Mouse (Mus musculus): Measurements from ENCODE around the gene Epha6.
A peak's percentile ranks its signal among the peaks of the same experiment; 100 is the strongest.

The Epha6 gene

DNA sequence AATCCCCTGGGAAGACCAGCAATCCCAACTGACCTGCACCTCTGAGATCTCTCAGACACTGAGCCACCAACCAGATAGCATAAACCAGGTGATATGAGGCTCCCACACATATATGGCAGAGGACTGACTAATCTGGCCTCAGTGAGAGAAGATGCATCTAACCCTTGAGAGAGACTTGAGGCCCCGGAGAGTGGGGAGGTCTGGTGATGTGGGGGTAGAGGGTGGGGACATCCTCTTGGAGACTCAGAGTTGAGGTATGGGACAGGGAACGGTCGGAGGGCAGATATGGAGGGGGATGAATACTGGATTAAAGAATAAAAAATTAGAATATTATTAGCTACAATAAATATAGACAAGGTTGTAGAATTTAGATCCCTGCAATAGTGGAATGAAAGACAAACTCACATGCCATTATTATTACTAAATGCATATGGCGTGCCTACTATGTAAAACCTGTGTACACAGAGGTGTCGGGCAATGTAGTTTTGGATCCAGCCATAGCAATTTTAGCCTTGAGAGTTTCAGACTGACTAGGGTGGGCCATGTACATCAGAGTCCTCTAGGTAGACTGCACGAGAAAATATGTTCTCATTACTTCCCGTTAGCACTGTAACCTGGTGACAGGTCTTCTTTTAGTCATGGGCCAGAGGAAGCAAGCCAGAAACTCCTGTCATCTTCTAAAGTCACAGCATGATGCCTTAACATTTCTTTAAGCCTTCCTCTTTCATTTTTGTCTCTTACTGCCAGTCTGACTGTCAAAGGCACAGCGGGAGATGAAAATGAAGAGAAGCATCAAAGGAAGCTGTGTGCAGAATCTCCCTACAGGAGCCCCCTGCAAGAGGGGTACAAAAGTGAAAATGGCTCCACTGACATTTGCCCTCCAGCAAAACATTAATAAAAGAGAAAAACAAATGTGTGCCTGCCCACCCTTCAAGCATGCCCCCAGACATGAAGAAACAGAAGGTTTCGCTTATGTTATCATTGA is 338.7 kb downstream of the Epha6 start:
- DNase-seq (ENCODE audit: low read depth, low spot score) = peak; percentile 29

DNA sequence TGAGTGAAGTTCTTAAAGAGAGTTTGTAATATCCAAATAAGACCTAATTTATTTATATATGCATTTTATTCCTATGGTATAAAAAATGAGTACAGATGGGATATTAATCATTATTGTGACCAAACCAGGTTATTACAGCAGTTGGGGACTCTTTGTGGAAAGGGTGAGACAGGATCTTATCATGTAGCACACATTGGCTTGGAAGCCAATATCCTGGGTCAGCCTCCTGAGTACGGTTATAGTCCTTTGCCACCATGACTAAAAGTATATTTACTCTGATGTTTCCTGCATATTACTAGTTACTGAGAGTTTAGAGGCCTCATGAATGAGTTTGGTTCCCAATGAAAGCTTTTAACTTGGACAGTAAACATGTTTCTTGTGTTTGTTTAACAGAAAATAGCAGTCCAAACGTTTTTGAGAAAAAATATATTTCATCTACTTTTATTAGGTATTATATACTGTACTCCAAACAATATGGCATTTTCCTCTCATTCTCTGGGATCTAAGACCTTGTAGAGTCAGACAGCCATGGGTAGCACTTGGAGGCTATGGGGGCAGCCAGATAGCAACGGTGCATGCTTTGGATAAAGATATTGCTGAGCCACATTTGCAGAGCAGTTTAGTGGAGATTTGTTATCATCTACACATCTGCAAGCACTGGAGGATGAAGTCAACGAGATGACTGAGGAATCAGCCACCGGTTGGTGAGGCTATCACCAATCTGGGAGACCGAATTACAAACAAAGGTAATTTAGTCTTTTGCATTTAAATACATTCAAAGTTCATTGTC is 340.4 kb downstream of the Epha6 start:
- no peak for DNase-seq (ENCODE audit: low read depth, low spot score)

GRCm38 (mm10) chr16:60258151-60258635 is 347.1 kb downstream of the Epha6 start:
- DNase-seq (ENCODE audit: low read depth, low spot score) = no peak

- no peak for DNase-seq (ENCODE audit: low read depth, low spot score)
These were observed 347.7 kb downstream of the Epha6 start for GRCm38 (mm10) chr16:60257623-60258022.

DNA sequence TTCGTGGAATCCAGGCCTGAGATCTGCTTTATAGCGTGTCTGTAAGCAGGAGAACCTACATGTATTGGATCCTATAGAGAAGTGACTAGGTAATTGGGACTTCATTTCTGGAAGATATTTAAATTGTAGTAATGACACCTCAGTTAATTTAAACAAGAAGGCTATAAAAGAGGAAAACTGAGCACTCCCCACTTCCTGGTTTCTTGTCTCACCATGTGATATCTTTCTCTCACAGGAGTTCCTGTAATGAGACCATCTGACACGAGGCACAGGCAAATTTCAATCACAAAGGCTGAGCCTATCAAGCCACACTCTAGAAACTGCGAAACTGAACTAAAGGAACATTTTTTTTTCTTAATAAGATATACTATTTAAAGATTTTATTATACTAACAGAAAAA is 348.3 kb downstream of the Epha6 start:
- DNase-seq (ENCODE audit: low read depth, low spot score) = no peak

GRCm38 (mm10) chr16:60239356-60240190 is 365.8 kb downstream of the Epha6 start:
- DNase-seq (ENCODE audit: low read depth, low spot score) = no peak

- DNase-seq (ENCODE audit: low read depth, low spot score) = no peak
These were observed 371.2 kb downstream of the Epha6 start for GRCm38 (mm10) chr16:60233985-60234766.

DNA sequence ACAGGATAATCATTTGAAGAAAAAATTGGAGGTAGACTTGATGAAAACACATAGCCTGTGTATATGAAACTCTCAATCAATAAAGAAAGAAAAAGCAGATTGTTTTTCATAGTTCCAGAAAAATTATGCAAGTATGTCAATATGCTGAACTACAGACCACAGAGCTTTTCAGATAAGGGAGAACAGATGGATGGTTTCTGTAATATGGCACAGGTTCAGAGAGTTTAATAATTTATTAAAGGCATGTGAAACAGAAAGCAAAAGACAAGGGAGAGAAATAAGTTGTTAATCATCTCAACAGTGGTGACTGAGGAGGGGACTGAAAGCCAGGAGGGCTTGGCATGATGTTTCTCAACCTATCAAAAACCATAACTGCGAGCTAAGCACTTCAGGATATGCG is 372.3 kb downstream of the Epha6 start:
- no peak for DNase-seq (ENCODE audit: low read depth, low spot score)

DNA sequence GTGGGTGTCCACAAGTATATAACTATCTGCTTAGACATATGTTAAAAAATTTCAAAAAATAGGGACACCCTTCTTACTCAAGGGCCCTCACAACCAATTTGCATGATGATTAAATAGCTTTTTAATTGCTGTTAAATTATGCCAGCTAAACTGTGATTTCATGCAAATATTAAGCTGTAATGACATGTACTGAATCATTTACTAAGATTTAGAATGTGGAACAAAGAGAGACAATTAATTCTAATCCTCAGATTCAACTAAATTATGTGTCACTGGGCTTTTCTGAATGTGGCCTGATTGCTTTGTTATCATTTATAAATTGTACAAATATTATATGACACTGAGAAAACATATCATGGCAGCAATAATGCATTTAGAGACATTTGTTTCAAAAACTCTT is 396.2 kb downstream of the Epha6 start:
- no peak for DNase-seq (ENCODE audit: low read depth, low spot score)

- DNase-seq (ENCODE audit: low read depth, low spot score) = no peak
These were observed 429.8 kb downstream of the Epha6 start for GRCm38 (mm10) chr16:60175580-60175979.

DNA sequence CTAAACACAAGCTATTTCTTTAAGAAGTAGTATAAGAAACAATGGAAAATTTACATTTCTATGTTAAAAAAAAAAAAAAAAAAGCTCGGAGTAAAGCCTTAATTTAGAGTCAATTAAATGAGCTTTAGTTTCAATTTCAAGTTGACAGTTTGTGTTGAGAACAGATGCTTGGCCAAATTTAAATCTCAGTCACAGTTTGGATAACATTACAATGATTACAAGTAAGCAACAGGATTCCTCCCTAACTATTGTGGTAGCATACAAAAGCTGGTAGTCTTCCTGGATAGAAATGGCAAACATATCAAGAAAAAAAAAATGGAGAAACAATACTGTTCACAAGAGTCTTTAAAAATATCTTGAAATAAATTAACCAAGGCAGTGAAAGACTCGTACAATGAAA is 452.9 kb downstream of the Epha6 start:
- no peak for DNase-seq (ENCODE audit: low read depth, low spot score)

DNA sequence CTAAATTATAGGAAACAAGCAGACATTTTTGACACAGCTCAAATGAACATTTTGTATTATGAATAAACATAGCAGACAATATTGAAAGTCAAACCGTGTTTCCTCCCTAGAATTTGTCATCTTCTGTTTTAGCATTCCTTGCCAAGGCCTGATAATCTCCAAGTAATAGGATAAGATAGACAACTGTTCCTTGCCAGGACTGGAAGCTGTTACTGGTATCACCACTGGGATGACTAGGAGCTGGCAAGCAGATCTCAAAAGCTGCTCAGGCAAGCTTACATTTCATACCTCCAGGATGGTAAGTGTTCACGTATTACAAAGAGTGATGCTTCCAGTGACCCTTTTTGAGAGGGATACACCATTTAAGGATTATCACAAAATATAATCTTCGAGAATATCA is 461.0 kb downstream of the Epha6 start:
- no peak for DNase-seq (ENCODE audit: low read depth, low spot score)

- no peak for DNase-seq (ENCODE audit: low read depth, low spot score)
These were observed 483.9 kb downstream of the Epha6 start for GRCm38 (mm10) chr16:60121435-60121834.

DNA sequence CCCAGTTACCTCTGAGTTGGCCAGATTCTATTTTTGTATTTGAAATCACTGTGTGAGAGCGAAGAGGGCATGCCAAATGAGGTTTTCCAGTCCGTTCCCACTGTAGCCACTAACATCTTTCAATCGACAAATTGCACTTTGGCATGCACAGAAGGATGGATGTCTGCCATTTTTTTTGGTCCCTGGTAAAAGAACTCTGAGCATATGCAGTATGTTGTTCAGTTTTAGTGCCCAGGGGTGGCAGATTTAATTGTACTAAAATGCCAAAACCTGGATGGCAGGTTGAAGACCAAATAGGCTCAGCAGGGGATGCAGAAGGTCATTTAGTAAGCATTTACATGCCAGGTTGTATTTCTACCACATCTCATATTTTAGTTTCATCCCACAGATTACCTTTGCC is 503.1 kb downstream of the Epha6 start:
- no peak for DNase-seq (ENCODE audit: low read depth, low spot score)

- DNase-seq (ENCODE audit: low read depth, low spot score) = no peak
These were observed 510.0 kb downstream of the Epha6 start for GRCm38 (mm10) chr16:60095333-60095732.

DNA sequence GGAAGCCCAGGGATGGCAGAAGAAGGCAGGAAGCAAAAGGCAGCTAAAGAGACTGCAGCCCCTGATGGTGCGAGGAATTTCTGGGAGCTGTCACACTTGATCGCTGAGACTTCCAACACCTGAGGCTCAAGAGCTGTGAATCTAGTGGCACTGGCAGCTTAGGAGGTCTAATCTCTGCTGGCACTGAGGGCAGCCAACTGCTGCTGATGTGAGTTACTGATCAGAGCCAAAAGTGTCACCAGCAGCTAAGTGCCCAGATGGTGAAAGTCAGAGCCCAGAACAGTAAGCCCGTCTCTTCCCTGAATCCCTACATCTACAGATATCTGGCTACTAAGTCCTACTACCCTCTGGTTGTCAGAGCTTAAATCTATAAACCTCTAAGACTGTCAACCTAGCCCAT is 518.4 kb downstream of the Epha6 start:
- DNase-seq (ENCODE audit: low read depth, low spot score) = no peak

DNA sequence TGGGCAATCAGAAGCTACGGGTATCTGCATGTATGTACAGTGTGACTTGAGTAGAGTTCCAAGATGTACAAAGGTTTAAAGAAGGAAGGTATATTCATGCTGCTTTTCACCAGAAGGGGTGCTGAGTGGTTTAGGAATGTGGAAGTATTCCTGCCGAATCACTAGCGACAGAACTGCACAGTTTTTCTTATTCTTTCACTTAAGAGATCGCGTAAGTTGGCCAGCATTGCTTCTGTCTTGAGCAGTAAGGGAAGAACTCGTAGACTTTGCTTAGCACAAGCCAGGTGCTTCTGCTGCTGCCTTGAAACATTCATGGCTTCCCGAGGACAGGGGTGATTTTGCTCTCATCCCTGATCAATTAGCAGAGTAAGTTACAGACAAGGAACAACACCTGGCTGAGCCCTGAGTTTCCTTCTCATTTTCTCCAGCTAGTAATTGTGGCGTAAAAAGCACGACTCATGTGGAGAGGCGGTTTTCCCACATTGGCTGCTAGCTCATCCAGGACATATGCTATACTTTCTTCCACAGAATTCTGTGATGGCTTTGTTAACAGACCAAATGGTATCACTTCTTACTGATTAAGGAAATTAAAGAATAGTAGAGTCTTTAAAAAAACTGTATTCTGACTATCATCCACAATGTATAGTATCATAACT is 534.7 kb downstream of the Epha6 start:
- DNase-seq (ENCODE audit: low read depth, low spot score) = no peak

- no peak for DNase-seq (ENCODE audit: low read depth, low spot score)
These were observed 561.5 kb downstream of the Epha6 start for GRCm38 (mm10) chr16:60043809-60044208.

GRCm38 (mm10) chr16:60028381-60028780 is 577.0 kb downstream of the Epha6 start:
- DNase-seq (ENCODE audit: low read depth, low spot score) = no peak

GRCm38 (mm10) chr16:60006857-60007568 is 598.3 kb downstream of the Epha6 start:
- no peak for DNase-seq (ENCODE audit: low read depth, low spot score)
